23 mouse cellular contexts compared by ENCODE assay signal in genomic region chrX:103709671-103710070, GRCm38 (mm10).
"Had no signal": no experiment of that assay in that cellular context is flagged by ENCODE, and none has a peak within 500 bp of the region (broad histone marks: within the 10 kb centered on the region; RNA-seq: fewer than 3 reads in every experiment).

No protein-coding gene starts in this region.

- H3K4me3 ChIP-seq: gastrocnemius, adult 2 months; heart, adult 2 months; heart, embryonic 13.5 days; heart, embryonic 15.5 days; hindbrain, embryonic 10.5 days; hindbrain, embryonic 12.5 days; kidney, embryonic 15.5 days; limb, embryonic 13.5 days; limb, embryonic 15.5 days had no signal

- H3K27ac ChIP-seq: gastrocnemius, adult 2 months; heart, adult 2 months; heart, embryonic 13.5 days; heart, embryonic 15.5 days; hindbrain, embryonic 10.5 days; hindbrain, embryonic 12.5 days; hindbrain, embryonic 14.5 days; kidney, embryonic 15.5 days; kidney, postnatal 0 days; limb, embryonic 13.5 days; limb, embryonic 15.5 days; liver, embryonic 14.5 days had no signal

- DNase-seq: gastrocnemius, adult 2 months; gastrocnemius, postnatal 10 days; gastrocnemius, postnatal 25 days; heart, adult 2 months; heart, postnatal 14 days; heart, postnatal 4 days; kidney, adult 11 months; kidney, adult 9 months; kidney, postnatal 14 days; kidney, postnatal 36 days; layer of hippocampus, adult 9-11 months; layer of hippocampus, postnatal 36 days; left cerebral cortex, postnatal 4 days had no signal

- H3K36me3 ChIP-seq: heart, embryonic 13.5 days; heart, embryonic 15.5 days; hindbrain, embryonic 10.5 days; hindbrain, embryonic 12.5 days; kidney, embryonic 15.5 days; limb, embryonic 13.5 days; limb, embryonic 15.5 days had no signal

- H3K4me1 ChIP-seq: heart, embryonic 15.5 days; hindbrain, embryonic 10.5 days; hindbrain, embryonic 12.5 days; kidney, embryonic 15.5 days; limb, embryonic 15.5 days had no signal
